Mouse (Mus musculus): ENCODE data around the gene Xpo6.

GRCm38 (mm10) chr7:126076935-126077334 lies 123.4 kb downstream of the Xpo6 start:
- TF ChIP-seq POLR2A (IDR thresholded peaks at IDR 0.05; ENCODE audit: borderline replicate concordance, insufficient read depth, low read length), result no peak
- TF ChIP-seq CTCF (IDR thresholded peaks at IDR 0.05; ENCODE audit: borderline replicate concordance, insufficient read depth, low read depth, low read length), result no peak
